Mouse (Mus musculus) cerebellum, adult (tissue): ENCODE measurements around the gene Shroom3.

Experiments
- ATAC-seq: cut with Nextera tagmentation; 2 replicates; pipeline ENCODE4 v1.9.2; 2017; ENCODE audit warnings: mild to moderate bottlenecking, moderate library complexity, mixed read lengths; ENCODE audit not compliant: insufficient number of reproducible peaks, low FRiP score, low TSS enrichment

Gene Shroom3

DNA sequence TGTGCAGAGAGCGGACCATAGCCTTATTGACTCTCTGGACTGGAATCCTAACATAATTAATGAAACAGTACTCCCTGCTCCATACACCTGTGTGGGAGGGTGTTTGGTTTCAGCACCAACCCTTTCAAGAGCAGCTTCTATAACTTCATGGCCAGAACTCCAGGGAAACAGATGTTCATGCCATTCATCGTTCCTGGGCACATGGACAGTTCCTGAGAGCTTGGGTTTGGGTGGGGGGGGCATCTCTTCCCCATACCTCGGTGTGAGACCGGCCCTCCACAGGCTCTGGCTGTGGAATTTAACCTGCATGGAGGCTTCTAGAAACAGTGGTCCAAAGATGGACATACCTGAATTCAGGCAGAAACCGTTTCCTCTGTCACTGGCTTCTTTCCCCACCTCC lies 59.5 kb downstream of the Shroom3 start:
- ATAC-seq, result no peak

DNA sequence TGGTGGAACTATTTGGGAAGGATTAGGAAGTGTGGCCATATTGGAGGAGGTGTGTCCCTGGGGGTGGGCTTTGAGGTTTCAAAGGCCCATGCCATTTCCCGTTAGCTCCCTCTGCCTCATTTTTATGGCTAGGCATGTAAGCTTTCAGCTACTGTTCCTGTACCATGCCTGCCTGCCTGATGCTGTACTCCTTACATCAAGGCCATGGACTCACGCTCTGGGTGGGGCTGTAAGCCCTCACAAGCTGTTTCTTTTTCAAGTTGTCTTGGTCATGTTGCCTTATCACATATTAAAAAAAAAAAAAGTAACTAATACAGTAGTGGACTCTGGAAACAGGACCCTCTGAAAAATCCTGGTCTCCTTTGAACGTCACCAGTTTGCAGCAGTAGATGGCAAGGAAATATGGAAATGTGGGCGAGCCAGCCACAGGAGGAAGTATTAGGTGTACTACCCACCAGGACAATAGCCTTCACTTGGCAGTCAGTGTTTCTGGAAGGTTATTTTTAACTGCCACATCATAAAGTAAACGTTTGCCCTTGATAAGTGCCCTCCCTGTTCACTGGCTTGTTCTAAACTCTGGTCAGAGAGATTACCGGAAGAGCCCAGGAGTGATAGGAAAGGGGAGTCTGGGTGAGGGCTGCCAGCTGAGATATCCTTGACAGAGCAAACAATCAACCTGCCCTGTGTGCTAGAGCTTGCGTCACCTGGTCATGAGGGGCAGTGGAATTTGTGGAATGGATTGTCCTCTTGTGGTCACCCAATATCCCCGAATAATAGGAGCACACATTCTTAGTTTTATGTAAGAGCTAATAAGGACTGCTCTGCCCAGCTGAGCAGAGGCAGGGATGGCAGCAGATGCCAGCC lies 62.4 kb downstream of the Shroom3 start:
- no peak for ATAC-seq

DNA sequence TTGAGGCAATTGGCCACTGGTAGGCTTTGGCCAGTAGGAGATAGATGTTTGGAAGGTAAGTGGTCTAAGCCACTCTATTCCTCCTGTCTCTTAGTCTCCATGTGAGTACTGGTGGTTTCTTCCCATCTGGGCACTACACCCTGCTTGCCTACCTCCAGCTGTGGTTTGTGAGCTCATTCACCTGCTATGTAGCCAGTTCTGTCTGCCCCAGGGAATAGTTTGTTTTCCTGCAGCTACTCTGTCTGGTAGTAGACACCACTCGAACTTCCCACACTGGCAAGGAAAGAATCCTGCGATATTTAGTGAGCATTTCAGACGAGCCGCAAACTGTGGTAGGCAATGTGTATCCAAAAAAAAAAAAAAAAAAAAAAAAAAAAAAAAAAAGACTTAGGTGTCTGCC lies 68.3 kb downstream of the Shroom3 start:
- ATAC-seq, result no peak

DNA sequence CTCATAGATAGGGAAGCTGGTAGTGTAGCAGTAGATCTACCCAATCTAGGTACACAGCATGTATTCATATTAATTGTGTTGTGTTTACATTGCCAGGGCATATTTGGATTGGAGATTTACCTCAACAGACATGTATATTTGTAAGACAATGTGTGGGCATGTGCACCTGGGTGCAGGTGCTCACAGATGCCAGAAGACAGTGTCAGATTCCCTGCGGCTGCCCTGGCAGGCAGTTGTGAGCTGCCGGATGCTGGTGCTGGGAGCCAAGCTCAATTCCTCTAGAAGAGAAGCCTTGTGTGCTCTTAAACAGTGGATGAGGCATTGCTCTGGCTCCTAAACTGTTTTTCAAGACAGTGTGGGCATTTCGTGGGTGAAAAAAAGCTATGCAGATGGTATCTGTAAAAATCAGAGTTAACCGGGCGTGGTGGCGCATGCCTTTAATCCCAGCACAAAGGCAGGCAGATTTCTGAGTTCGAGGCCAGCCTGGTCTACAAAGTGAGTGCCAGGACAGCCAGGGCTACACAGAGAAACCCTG lies 72.1 kb downstream of the Shroom3 start:
- ATAC-seq, result no peak

DNA sequence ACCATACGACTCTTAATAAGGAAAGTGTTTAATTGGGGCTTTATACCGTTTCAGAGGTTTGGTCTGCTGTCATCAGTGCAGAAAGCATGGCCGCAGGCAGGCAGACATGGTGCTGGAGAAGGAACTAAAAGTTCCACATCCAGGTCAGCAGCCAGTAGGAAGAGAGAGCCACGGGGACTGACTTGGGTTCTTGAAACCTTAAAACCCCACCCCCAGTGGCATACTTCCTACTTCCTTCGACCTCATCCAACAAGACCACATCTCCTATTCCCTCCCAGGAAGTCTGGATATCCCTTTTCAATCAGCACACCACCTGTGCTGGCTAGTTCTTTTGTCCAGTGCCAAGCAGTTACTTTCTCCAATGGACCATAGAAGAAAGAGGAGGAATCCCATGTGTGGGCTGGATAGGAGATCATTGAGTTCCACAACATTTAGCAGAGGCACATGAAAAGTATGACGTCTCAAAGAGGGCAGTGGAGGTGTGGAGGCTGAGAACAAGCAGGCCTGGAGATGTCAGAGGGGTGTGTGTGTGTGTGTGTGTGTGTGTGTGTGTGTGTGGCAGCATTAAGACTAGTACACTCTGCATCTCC lies 76.0 kb downstream of the Shroom3 start:
- ATAC-seq, result no peak

DNA sequence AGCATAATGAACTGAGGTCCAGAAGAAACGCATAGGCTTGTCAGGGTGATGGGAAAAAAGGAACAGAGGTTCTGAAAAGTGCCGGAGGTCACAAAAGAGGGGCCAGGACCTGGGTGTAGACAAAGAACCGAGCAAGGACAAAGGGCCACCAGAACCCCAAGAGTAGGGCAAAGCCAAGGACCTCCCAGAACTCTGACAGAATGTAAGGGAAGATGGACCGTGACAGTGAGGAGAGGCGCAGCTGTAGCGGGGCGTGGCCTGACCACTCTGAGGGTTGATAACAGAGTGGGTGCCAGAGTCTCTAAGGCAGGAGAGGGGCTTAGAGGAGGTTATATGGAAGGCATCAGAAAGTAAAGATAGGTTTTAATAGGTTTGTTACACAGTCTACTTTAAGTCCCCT lies 77.3 kb downstream of the Shroom3 start:
- no peak for ATAC-seq

DNA sequence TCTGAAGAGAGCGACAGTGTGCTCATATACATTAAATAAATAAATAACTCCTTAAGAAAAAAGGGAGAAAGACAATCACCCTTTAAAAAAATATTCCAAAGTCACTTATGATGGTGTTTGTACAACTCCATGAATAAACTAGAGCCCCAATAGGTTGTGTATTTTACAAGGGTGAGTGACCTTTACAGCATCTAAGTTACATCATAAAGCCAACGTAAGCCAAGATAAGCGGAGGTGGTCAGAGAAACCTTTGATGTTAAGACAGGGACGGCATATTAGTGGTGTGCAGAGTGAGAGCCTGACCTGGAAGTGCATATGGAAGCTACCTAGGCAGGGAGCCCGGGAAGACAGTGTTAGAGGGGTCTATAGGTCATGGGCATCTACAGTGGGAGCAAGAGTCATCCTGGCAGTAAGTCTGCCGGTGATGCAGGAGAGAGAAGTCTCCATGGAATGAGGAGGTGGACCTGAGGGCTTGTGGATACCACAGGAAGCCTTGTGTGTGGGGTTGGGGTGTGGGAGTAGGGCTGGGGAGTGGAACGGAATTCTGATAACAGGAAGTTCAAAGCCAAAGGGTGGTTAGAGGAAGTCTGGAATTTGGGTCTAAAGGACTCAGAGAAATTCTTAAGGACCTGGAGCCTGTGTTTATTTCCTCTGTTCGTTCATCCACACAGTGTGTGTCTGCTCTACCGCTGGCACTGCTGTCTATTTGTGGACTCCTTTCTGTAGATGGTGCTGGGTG lies 78.5 kb downstream of the Shroom3 start:
- no peak for ATAC-seq

DNA sequence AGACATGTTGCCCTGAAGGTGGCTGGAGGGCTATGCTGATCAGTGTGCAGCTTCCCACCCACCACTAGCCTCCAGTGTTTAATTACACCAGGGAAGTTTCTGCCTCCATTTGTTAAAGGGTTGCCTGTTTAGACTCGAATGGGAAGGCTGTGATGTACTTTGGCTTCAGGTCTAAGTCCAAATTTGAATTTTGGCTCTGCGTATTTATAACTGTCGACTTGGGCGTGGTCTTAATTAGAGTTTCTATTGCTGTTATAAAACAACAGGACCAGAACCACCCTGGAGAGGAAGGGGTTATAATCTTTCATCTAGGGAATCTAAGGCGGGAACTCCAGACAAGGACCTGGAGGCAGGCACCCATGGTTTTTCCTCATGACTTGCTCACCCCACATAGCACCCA lies 79.2 kb downstream of the Shroom3 start:
- no peak for ATAC-seq

DNA sequence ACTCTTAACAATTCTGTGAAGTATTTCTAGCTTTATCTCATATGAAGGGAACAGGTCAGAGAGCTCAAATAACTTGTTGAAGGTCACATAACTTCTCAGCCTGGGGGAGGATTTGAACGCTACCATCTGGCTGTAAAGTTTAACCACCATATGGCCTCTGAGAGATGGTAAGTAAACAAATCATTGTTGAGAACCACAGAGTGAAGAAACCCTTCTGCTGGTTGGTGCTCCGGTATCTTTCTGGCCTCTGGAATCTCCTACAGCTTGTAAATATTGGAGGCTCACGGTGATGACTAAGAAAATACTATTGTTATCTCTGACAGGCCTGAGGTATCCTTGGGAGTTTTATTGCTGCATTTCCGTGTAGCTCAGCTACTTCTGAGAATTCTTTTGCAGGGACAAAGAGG lies 80.3 kb downstream of the Shroom3 start:
- ATAC-seq, result no peak

DNA sequence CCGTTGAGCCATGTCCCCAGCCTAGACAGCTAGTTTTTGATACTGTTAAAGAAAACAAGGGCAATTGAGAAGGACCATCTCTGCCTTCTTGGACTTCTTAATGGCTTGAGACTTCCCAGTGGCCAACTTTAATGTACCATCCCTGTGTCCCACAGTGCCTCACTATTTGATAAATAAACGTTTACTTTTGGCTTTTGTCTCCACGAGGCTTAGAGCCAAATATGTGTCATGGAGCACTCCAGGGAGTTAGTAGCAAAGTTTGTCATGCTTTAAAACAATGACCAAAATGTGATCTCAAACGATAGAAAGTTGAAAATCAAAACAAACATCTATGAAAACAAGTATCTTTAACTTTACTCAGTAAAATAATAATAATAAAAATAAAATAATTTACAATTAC lies 83.1 kb downstream of the Shroom3 start:
- no peak for ATAC-seq

DNA sequence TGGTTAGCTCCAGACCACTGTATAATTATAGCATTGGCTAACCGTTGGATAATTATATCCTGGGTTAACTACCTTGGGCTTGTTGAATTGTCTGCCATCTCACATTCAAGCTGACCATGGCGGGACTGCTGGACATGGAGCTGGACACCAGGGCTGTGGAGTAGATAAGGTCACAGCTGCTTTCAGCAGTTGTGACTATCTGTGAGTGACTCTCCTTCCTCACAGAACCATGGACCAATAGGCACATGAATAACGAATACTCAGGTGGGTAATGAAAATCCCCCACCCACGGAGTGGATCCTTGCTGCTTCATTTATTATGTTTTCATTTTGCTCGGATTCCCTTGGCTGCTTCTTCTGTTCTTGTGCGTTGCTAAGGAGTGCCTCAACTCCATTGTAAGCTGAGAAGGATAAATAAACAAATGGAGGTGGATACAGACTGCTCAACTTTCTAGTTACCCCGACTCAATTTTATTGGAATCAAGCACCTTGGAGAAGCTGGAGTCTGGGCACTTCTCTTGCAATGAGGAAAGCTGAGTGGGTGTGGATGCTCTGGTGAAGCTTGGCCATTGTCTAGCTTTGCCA lies 84.1 kb downstream of the Shroom3 start:
- no peak for ATAC-seq

DNA sequence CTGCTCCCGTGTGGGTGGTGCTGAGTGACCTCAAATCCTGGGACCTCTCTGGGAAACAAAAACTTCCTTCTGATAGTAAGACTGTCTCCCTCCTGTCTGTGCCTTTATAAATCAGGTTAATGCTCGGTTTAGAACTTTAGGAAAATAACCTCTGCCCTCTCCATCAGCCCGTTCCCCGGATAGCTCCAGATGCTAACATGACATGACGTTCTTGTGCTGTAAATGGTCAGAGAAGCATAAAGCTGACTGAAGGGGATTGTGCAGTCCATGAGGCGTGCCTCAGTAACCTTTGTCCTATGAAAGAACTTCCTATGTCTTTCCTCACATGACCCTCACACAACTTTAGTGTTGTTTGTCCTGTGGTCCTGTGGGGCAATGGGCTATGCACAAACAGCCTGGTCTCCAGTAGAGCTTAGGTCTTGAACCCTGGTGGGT lies 84.6 kb downstream of the Shroom3 start:
- no peak for ATAC-seq

DNA sequence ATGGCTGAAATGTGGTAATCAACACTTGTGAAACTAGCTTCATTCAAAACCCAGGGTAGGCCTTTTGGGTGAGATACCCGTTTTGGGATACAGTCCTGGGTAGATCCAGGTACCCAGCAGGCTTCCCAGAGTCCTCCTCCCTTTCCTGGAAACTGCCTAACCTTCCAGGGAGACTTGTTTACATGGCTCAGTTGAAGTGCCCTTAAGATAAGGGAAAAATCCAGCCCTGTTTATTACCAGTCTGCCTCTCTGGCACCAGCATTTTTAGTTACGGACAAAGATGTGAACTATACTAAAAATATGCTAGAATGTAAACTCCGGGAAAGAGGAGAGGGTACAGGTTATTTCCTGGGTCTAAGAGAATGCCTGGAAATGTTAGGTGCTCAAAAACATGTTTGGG lies 90.6 kb downstream of the Shroom3 start:
- no peak for ATAC-seq

DNA sequence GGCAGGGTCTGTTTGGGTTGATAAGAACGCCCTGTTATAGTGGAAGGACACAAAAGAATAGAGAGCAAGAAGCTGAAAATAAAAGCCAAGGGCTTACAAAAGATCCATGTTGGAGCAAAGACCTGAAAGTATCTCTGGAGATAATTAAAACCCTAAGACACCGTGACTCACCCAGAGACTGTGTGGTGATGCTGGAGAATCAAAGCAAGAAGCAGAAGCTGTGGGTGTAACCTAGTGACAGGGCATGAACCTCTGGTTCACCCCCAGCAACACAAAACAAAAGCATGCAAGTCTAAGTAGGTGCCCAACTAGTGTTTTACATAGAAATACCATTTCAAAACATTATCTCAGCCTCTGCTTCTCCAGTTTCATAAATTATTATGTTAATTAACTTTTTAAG lies 91.2 kb downstream of the Shroom3 start:
- ATAC-seq, result no peak

DNA sequence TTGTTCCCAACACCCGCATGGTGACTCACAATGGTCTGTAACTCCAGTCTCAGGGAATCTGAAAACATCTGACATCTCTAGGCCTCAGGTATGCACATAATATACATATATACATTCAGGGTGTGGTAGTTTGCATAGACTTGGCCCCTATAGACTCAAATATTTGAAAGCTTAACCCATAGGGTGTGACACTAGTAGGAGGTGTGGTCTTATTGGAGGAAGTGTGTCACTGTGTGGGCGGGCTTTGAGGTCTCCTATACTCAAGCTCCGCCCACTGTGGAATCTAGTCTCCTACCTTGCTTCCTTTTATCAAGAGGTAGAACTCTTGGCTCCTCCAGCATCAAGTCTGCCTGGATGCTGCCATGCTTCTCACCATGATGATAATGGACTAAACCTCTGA lies 91.7 kb downstream of the Shroom3 start:
- ATAC-seq, result no peak

DNA sequence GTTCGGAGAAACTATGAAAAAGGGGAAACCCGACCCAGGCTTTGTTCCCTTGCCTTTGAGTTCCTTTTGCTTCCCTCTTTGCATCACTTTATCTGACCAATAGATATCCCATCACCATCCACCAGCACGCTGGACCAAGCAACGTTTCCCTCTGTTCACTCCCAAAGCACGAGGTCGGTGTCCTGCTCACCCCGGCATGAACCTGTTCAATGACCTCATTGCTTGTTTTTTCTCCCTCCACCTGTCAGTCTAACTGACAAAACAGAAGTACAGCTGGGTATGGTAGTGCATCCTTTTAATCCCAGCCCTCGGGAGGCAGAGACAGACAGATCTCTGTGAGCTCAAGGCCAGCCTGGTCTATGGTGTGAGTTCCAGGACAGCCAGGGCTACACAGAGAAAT lies 95.2 kb downstream of the Shroom3 start:
- no peak for ATAC-seq

DNA sequence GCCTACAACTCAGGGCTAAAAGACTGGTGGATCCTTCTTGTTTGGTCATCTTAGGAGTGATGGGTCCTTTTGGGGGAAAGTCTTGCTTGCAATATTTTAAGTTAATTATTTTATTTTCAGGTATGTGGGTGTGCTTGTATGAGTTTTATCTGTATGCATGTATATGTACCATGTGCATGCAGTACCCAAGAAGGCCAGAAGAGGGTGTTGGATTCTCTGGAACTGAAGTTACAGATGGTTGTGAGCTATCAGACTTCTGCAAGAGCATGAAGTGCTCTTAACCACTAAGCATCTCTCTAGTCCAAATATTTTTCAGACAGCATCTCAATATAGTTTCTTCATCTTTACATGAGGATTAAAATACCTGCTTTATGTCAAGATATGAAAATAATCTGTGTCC lies 97.8 kb downstream of the Shroom3 start:
- ATAC-seq, result no peak

DNA sequence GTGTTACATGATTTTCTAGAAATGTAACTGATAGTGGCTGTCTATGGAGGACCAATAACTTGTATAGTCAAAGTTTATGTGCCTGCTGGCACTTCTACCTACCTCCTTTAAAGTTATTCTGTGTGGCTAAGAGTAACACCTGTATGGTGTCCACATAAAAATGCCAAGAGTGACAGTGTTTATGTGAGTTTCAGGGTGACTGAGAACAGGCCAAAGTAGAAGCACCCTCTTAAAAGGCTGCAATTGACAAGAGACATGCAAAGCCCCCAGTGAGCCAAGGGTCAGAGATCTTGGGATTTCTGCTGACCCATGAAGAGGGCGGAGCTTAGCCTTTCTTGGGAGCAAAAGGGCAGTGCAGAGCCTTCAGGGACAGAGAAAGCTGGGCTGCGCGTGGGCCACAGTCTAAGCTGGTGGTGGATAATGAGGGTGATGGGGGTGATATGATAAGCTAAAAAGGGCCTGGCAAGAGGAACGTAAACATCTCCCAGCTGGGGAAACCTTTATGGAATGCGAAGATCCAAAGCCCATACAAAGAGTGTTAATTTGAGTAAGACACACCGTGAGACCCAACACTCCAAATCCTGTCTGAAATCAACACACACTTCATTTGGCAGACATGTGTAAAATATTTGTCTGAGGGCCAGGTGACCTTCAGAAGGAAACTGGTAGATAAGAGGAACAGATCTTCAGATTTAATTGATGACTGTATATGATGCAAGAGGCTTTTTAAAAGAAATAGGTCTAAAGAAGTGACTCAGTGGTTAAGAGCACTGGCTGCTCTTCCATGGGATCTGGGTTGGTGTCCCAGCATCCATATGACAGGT lies 101.0 kb downstream of the Shroom3 start:
- no peak for ATAC-seq

DNA sequence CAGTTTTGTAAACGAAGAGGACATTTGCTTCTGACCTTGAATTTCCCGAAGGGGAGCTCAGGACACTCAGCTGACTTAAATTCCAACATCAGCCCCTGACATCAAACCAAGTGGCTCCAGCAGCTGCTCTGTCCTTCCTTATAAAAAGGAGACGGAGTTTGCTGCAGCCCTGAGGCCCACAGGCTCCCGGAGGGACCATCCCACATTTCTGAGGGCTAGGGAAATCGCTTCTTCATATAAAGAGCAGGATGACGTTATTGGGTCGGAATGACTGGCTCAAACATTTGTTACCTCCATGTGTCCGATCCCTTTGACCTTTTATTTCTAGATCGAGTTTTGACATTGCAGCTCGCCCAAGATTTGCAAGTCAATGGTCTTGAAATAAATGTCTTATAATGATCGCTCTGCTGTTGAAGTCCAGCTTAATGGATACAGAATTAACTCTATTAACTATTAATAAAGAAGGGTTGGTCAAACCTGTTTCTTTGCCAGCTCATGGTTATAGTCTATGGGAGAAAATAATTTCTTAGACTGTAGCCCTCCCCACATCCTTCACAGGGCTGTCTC lies 102.7 kb downstream of the Shroom3 start:
- ATAC-seq, result no peak

DNA sequence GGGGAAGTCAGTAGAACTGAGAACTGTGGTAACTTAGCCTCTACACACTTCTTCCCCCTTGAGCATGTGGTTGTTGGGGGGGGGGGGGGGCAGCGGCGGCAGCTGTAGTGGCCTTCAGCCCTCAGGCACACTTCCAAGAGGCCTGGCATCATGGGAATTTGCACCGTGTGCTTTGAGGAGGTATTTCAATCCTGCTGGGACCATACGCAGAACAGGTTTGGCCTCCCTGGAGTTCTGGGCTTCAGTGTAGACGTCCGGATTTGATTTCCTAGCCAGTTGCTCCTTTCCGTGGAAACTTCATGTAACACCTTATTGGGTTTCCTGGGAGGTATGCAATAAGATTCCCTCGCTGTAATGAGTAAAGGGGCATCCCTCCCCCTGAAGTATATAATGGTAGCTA lies 105.8 kb downstream of the Shroom3 start:
- no peak for ATAC-seq
